Mouse (Mus musculus): ENCODE measurements around the gene Zfp385a.

DNA sequence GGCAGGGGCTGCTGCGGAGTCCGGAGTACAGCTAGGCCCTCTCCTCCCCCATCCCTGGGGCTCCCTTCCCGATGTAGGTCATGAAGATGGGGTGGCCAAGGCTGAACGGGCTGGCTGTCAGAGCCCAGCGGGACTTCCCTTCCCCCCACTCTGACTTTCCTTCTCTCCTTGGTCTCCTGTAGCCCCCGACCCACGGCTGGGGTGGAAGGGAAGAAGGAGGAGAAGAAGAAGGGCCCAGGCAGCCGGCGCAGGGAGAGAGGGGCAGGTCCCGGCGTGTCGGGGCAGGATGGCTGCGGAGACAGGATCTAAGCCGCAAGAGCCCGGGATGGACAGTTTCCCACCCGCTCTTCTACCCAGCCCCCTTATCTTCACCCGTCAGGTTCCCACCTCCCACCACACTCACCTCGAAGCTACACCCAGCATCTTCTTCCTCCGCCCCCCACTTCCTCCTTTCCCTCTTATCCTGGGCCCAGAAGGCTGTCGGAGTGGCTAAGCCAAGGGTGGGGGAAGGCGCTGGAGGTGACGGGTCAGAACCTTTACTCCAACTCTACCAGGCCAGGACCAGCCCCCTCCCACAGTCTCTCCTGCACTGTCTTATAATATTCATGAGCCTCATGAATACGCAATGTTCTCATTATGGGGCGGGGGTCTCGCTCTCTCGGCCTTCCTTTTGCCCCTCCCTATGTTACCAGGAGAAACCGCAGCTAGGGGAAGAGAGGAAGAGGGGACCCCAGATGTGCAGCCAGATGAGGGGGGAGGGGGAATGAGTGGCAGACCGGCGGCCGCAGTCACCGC lies 530 bp downstream of the Zfp385a start:
- TF ChIP-seq CTCF (IDR thresholded peaks at IDR 0.05; ENCODE audit: low read depth) = no peak
- TF ChIP-seq EP300 (IDR thresholded peaks at IDR 0.05; ENCODE audit: low read depth) = no peak

Measured in heart, postnatal 0 days (tissue).